Mouse (Mus musculus): ENCODE measurements at regions not wholly inside any gene's neighbourhood (a gene's known extent, or its start where the extent isn't known, plus 50 kb on each side); places are given as distances from the start of the nearest gene placed in this dataset.

DNA sequence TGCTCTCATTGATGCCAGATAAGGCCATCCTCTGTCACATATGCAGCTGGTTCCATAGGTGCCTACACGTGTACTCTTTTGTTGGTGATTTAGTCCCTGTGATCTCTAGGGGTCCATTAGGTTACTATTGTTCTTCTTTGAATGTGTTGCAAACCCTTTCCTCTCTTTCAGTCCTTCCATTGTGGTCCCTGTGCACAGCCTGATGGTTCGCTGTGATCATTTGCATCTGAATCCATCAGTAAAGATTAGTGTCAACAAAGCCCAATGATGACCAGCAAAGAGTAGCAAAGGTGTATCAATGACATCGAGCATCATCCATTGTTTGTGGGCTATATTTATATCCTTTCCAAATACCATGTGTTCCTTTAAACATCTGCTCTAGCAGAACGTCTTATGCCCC is 484.5 kb upstream of the Epha5 start:
- TF ChIP-seq CTCF (IDR thresholded peaks at IDR 0.05; ENCODE audit: borderline replicate concordance, insufficient read depth, low read depth, low read length) (no peak), POLR2A (IDR thresholded peaks at IDR 0.05; ENCODE audit: borderline replicate concordance, insufficient read depth, low read length) (no peak)
